Mouse (Mus musculus): ENCODE measurements at regions not wholly inside any gene's neighbourhood (a gene's known extent, or its start where the extent isn't known, plus 50 kb on each side); places are given as distances from the start of the nearest gene placed in this dataset.

DNA sequence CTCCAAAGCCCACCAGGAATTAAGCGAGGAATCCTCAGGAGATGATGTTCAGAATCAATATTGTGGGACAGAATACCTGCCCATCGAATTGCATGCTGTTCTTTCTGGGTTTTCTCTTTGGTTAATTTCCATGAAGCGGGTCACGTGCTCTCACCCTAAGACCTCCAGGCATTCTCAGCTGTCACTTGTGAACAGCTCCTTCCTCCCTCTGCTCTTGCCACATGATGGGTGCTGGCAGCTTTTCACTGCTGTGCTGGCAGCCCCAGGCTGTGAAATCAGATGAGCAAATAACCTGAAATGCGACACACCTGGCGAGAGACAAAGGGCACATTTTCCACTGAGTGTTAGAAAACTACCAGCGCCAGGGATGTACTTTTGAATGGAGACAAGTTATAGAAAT is 207.8 kb upstream of the Pitrm1 start:
- WGBS, result 83% methylated on average over 7 of the region's 7 CpGs
- no peak overlapping the region for H3K27ac ChIP-seq (ENCODE audit: insufficient read depth, low read depth, low read length)
- TF ChIP-seq CTCF (IDR thresholded peaks at IDR 0.05; ENCODE audit: insufficient read depth, low read depth, low read length) (no peak), POLR2A (IDR thresholded peaks at IDR 0.05; ENCODE audit: insufficient read depth, low read depth, low read length) (no peak)
- H3K4me3 ChIP-seq (ENCODE audit: insufficient read depth, low read depth, low read length), result no peak overlapping the region
- no peaks in the 10 kb centered on the region for H3K4me1 ChIP-seq (ENCODE audit: control insufficient read depth, insufficient read depth, low read length)

DNA sequence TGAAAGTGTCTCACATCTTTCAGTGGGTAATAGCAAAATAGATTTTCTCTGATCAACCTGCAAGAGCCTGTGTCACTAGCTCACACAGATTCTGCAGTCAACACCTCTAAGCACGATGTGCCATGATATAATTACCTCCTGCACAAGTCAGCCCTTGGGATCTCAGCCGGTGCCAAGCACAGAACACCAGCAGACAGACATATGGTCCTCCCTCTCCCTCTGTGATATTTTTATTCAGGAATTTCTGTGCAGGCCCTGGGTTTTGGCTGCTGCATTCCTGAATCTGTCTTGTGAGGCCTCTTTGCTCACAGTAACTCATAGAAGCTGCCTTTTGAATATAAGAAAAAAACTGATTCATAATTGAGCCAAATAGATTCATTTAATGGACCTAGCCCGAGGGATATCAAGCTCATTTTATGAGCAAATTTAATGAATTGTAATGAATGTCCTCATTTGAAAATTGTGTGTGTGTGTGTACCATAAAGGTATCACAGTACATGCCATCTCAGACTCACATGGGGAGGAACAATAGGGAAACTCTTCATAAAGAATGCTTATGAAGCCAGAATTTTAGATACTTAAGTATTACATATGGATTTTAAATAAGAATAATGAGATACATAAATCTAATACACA is 206.7 kb upstream of the Pitrm1 start:
- H3K4me3 ChIP-seq (ENCODE audit: insufficient read depth, low read depth, low read length), result no peak overlapping the region

DNA sequence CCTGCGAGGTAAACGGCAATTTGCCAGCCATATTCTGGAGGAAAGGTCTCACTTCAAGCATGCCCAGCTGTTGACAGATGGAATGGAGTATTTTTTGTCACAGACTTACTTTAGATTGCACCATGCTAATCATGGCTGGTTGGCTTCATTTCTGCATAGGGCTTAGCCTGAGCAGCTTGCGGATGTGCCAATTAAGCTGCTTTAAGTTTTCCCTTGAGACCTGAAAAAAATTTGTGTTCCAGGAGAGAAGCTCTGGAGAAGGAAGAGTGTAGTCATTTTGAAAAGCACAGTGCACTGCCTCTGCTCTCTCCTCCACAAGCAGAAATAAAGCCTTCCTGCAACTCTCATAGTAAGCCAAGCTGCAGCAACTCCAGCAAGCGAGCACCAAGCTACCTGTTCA is 182.8 kb upstream of the Pitrm1 start:
- TF ChIP-seq CTCF (IDR thresholded peaks at IDR 0.05; ENCODE audit: insufficient read depth, low read depth, low read length), result no peak
- TF ChIP-seq POLR2A (IDR thresholded peaks at IDR 0.05; ENCODE audit: insufficient read depth, low read depth, low read length), result no peak
- Histone ChIP-seq H3K27ac (ENCODE audit: insufficient read depth, low read depth, low read length) (no peak overlapping the region), H3K4me3 (ENCODE audit: insufficient read depth, low read depth, low read length) (no peak overlapping the region), H3K4me1 (ENCODE audit: control insufficient read depth, insufficient read depth, low read length) (no peaks in the 10 kb centered on the region)
- WGBS, result 89% methylated on average over 4 of the region's 4 CpGs

More for the DNA sequence above, 206.7 kb upstream of the Pitrm1 start:
- 34% methylated on average over 3 of the region's 3 CpGs for WGBS
- Histone ChIP-seq H3K4me1 (ENCODE audit: control insufficient read depth, insufficient read depth, low read length) (no peaks in the 10 kb centered on the region), H3K27ac (ENCODE audit: insufficient read depth, low read depth, low read length) (no peak overlapping the region)
- TF ChIP-seq POLR2A (IDR thresholded peaks at IDR 0.05; ENCODE audit: insufficient read depth, low read depth, low read length) (no peak), CTCF (IDR thresholded peaks at IDR 0.05; ENCODE audit: insufficient read depth, low read depth, low read length) (no peak)

DNA sequence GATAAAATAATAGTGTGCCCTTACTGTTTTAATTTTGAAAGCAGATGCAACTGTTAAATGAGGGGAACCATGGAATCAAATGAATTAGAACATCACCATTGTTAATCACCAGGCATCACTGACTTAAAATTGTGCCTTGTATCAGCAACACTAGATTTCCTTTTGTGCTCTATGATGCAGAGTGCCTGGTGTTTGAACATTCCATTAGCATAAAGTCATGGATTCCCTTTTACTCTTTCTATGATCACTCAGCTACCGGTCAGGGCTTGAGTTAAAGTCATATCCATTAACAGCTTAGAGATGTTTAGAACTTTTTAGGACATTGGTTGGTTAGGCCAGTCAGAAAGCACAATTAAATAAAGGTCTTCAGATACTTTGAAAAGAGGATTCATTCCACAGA is 180.3 kb upstream of the Pitrm1 start:
- Histone ChIP-seq H3K4me1 (ENCODE audit: control insufficient read depth, insufficient read depth, low read length) (no peaks in the 10 kb centered on the region), H3K4me3 (ENCODE audit: insufficient read depth, low read depth, low read length) (no peak overlapping the region), H3K27ac (ENCODE audit: insufficient read depth, low read depth, low read length) (no peak overlapping the region)
- 89% methylated on average over 1 of the region's 1 CpGs for WGBS
- no peak for TF ChIP-seq CTCF (IDR thresholded peaks at IDR 0.05; ENCODE audit: insufficient read depth, low read depth, low read length)
- no peak for TF ChIP-seq POLR2A (IDR thresholded peaks at IDR 0.05; ENCODE audit: insufficient read depth, low read depth, low read length)

DNA sequence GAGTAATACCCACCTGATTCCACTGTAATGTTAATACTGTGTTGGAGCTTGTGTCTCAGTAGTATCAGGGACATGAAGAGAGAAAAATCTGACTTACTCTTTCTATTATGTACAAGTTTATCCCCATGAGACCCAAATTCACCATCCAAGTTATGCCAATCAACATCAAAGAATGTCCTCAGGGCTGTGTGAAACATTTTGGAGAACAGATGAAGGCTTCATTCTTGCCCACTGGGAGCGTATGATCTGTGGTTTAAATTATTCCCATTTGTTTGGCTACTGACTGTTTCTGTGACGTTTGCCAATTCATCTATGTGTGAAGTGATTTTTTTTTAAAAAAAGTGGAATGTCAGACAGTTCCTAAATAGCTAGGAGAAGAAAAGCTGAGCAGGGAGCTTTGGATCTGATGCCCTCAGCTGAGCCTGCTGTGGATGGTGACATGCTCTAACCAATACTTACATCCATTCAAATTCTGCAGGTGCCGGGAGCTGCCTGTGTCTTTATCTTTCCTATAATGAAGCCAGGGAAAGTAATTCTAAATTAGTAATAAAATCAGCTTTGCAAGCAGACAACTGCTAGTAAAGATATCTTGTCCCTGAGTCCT is 173.3 kb upstream of the Pitrm1 start:
- TF ChIP-seq CTCF (IDR thresholded peaks at IDR 0.05; ENCODE audit: insufficient read depth, low read depth, low read length), result no peak
- no peak for TF ChIP-seq POLR2A (IDR thresholded peaks at IDR 0.05; ENCODE audit: insufficient read depth, low read depth, low read length)
- no peak overlapping the region for H3K27ac ChIP-seq (ENCODE audit: insufficient read depth, low read depth, low read length)
- H3K4me3 ChIP-seq (ENCODE audit: insufficient read depth, low read depth, low read length), result no peak overlapping the region
- 45% methylated on average over 3 of the region's 3 CpGs for WGBS
- H3K4me1 ChIP-seq (ENCODE audit: control insufficient read depth, insufficient read depth, low read length), result no peaks in the 10 kb centered on the region

DNA sequence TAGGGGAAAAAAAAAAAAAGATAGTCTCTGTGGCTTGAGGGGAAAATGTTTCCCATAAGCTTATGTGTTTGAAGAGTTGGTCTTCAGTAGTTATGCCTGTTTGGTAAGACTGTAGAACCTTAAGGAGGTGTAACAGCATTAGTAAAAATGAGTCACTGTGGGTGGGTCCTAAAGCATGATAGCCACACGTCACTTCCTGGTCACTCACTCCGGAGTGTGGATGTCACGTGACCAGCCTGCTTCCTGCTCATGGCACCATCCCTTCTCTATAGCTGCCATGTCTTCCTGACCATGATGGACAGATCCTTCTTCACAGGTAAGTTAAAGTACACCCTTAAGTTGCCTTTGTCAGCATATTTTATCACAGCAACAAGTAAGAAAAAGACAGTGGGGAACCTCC is 170.0 kb upstream of the Pitrm1 start:
- Histone ChIP-seq H3K4me1 (ENCODE audit: control insufficient read depth, insufficient read depth, low read length) (no peaks in the 10 kb centered on the region), H3K27ac (ENCODE audit: insufficient read depth, low read depth, low read length) (no peak overlapping the region), H3K4me3 (ENCODE audit: insufficient read depth, low read depth, low read length) (no peak overlapping the region)
- 95% methylated on average over 3 of the region's 3 CpGs for WGBS
- TF ChIP-seq POLR2A (IDR thresholded peaks at IDR 0.05; ENCODE audit: insufficient read depth, low read depth, low read length) (no peak), CTCF (IDR thresholded peaks at IDR 0.05; ENCODE audit: insufficient read depth, low read depth, low read length) (no peak)

DNA sequence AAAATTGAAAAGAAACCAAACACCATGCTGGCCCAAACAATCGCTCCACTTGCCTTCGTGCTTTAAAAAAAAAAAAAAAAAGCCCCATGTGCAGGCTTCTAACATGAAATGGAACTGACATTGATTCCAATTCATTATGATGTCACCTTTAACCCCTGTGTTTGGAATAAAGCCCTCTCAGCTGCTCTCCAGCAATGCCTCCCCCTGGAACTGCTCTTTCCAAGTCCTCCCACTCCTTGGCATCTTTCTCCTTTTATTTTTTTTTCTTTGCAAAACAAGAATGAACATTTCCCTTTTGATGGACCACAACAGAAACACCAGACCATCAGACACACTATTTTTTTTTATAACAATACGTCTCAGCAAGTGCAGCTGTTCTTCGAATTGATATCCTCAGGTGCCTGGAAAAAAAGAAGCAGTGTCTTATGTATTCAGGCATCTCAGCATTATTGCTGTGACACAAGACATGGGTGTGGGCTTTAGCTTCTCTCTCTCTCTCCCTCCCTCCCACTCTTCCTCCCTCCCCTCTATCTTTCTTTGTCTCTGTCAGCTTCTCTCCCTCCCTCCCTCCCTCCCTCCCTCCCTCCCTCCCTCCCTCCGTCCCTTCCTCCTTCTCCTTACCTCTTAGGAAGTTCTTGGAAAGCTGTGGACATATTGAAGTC is 152.3 kb upstream of the Pitrm1 start:
- TF ChIP-seq POLR2A (IDR thresholded peaks at IDR 0.05; ENCODE audit: insufficient read depth, low read depth, low read length) (no peak), CTCF (IDR thresholded peaks at IDR 0.05; ENCODE audit: insufficient read depth, low read depth, low read length) (no peak)
- no peak overlapping the region for H3K4me3 ChIP-seq (ENCODE audit: insufficient read depth, low read depth, low read length)
- no peaks in the 10 kb centered on the region for H3K4me1 ChIP-seq (ENCODE audit: control insufficient read depth, insufficient read depth, low read length)
- WGBS, result 54% methylated on average over 4 of the region's 5 CpGs
- H3K27ac ChIP-seq (ENCODE audit: insufficient read depth, low read depth, low read length), result no peak overlapping the region

DNA sequence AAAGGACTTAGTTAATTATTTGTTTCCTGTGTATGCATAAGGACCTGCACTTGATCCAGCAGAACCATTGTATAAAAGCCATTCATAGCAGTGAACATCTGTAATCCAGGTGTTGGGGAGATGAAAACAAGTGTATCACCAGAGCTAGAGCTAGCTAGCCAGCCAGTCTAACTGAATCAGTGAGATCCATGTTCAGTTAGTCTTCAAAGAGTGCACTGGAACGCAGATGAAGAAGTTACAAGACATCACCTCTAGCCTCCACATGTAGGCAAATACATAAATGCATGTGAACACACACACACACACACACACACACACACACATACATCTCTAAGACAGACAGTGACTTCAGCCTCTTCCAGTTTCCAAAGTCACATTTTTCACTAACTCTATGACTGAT is 150.3 kb upstream of the Pitrm1 start:
- H3K27ac ChIP-seq (ENCODE audit: insufficient read depth, low read depth, low read length), result no peak overlapping the region

DNA sequence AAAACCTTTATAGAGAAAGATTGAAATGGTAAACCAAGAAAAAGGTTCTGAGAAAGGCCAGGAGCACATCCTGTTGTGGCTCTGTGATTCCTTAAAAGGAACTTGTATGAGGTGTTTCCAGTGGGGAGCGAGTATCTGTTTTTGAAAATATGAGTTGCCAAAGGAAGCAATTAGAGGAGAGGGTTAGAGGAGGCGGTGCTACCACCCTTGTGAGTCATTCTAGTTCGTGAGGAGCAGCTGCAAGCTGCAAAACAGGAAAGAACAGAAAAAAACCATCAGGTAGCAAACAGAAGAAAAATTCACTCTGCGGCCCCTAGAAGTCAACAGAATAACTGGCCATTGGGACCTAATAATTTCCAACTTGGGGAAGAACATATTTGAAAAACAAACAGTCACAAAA is 116.1 kb upstream of the Pitrm1 start:
- 49% methylated on average over 4 of the region's 4 CpGs for whole genome bisulfite sequencing
- TF ChIP-seq CTCF (IDR thresholded peaks at IDR 0.05; ENCODE audit: insufficient read depth, low read depth, low read length) (no peak), POLR2A (IDR thresholded peaks at IDR 0.05; ENCODE audit: insufficient read depth, low read depth, low read length) (no peak)
- H3K27ac ChIP-seq (ENCODE audit: insufficient read depth, low read depth, low read length), result no peak overlapping the region

More for the DNA sequence above, 150.3 kb upstream of the Pitrm1 start:
- no peak overlapping the region for H3K4me3 ChIP-seq (ENCODE audit: insufficient read depth, low read depth, low read length)
- no peaks in the 10 kb centered on the region for H3K4me1 ChIP-seq (ENCODE audit: control insufficient read depth, insufficient read depth, low read length)
- TF ChIP-seq POLR2A (IDR thresholded peaks at IDR 0.05; ENCODE audit: insufficient read depth, low read depth, low read length), result no peak
- TF ChIP-seq CTCF (IDR thresholded peaks at IDR 0.05; ENCODE audit: insufficient read depth, low read depth, low read length), result no peak
- WGBS, result 100% methylated on average over 1 of the region's 1 CpGs

More for the DNA sequence above, 116.1 kb upstream of the Pitrm1 start:
- Histone ChIP-seq H3K4me3 (ENCODE audit: insufficient read depth, low read depth, low read length) (no peak overlapping the region), H3K4me1 (ENCODE audit: control insufficient read depth, insufficient read depth, low read length) (no peaks in the 10 kb centered on the region)
